Mouse (Mus musculus) G1E-ER4 (cell line): Measurements from ENCODE around the gene Zfp30. TPM values are rescaled to one million over a fixed set of nuclear protein-coding genes. Genes with fewer than 3 reads are reported as not detected.

ENCODE experiments used
- GATA1 ChIP-seq: IDR thresholded peaks from one replicate; pipeline ENCODE4 v1.8.0; 2012; ENCODE audit warnings: low read length, inconsistent platforms
- polyA plus RNA-seq: library from polyadenylated mRNA; stranded (reverse); fragments of >175 nt; gene quantifications from 2 replicates; pipeline ENCODE4 v1.2.3, GENCODE M21; 2012

The Zfp30 gene
- 2.4 and 2.8 TPM in 2 replicates for polyA plus RNA-seq

GRCm38 (mm10) chr7:29783871-29784551 is at the start of gene Zfp30:
Gene Zfp30, plus strand, starts transcription at chr7:29783998.
- TF ChIP-seq GATA1 = no peak

DNA sequence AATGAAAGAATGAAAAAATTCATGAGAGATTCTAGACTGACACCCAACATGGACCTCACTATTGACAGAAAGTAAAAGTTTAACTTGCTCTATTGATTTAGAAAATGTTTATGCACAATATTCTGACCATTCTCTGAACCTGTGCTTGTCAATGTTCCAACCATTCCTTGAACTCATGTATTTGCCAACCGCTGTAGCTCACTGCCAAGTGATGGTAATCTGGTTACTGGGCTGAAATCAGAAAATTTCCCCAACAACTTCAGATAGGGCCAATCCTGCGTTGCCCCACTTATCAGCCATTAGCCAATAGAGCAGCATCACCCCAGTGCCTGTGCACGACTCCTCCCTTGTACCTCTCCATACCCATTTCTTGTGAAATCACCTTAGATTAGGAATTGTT is 41.5 kb upstream of the Zfp30 start:
- TF ChIP-seq GATA1 = no peak

- TF ChIP-seq GATA1 = no peak
Measured at GRCm38 (mm10) chr7:29760476-29760875, 23.3 kb upstream of the Zfp30 start.

- no peak for TF ChIP-seq GATA1
Measured at GRCm38 (mm10) chr7:29764702-29765101, 19.1 kb upstream of the Zfp30 start.

DNA sequence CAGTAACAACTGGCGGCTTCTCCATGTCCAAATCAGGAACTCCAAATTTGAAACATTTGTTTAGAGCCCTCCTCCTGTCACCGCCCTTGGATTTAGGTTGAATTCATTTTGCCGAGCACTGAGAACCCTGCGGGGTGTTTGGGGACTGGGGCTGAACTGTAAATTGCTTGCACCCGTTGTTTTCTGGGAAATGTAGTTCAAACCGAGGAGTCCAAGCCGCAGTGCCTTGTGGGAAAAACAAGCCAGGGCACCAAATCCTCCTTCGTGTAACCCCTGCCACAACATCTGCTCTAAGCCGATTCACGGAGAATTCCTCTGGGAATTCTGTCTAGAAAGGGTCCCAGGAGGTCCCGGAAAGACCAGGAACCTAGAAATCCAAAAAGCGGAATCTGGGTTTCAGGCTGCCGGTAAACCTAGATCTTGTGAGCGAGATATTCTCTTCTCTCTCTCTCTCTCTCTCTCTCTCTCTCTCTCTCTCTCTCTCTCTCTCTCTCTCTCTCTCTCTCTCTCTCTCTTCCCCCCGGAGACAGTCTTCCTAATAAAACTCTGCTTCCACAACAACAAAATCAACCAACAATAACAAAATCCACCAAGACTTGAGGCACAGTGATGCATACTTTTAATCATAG is 16.6 kb upstream of the Zfp30 start:
- TF ChIP-seq GATA1 = no peak

- no peak for TF ChIP-seq GATA1
Measured at GRCm38 (mm10) chr7:29768090-29768900, 15.5 kb upstream of the Zfp30 start, which contains the start of gene Zfp84. Gene Zfp84, plus strand, starts transcription at chr7:29768552.

DNA sequence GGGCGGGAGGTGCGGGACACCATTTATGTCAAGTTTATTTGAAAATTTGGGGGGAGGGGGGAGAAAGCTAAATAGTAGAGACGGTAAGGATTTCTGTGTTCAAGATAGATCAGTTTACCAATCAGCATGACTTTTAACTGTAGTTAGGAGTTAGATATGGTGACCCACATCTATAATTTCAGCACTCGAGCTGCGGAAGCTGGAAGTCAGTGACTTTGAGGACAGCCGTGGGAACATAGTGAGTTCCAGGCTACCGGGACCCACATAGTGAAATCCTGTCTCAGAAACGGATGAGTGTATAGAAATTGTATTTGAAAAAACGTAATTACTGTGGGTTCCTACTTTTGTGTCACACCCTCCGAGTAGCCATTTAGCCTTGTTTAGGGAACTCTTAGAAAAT is 14.8 kb upstream of the Zfp30 start:
- no peak for TF ChIP-seq GATA1

GRCm38 (mm10) chr7:29773503-29773902 is 10.3 kb upstream of the Zfp30 start:
- no peak for TF ChIP-seq GATA1

- no peak for TF ChIP-seq GATA1
Measured at GRCm38 (mm10) chr7:29774371-29774770, 9.4 kb upstream of the Zfp30 start.

DNA sequence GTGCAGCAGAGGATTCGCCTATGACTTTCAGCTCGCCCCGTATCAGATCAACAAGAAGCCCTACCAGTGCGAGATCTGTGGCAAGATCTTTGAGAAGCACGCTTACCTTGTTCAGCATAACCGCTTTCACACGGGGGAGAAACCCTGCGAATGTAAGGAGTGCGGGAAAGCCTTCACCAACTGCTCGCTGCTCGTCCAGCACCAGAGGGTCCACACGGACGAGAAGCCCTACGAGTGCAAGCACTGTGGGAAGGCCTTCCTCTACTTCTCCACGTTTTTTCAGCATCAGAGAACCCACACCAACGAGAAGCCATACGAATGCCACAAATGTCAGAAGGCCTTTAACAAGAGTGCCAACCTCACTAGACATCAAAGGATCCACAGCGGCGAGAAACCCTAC is 7.2 kb upstream of the Zfp30 start:
- no peak for TF ChIP-seq GATA1

DNA sequence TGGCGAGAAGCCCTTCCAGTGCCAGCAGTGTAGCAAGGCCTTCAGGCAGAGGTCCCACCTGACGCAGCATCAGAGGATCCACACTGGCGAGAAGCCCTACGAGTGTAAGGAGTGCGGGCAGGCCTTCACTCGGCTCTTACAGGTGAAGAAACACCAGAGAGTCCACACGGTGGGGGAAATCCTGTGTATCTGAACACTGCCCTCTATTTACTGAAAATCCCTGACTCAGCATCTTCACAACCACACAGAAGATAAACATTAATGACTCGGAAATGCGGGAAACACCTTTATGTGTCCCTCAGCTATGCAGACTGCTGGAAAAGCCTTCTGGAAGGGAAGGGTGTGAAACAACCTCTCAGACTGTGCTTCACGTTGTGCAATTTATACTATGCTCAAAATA is 6.4 kb upstream of the Zfp30 start:
- no peak for TF ChIP-seq GATA1

DNA sequence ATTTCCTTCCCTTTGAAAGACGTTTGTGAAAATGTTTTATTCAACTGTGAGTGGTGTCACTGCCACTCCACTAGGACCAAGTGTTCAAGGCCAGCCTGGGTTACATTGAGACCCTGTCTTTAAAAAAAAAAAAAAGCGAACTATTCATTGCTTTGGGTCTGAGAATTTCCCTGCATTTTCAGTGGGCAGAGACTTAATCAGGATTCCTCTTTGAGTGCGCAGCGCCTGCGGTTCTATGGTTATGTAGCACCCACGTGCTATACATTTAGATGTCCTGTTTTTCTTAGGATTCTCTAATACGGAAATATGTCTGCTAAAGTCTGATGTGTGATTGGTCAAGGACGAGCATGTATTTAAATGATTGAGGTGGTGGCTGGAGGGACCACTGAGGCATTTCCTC is 1.2 kb downstream of the Zfp30 start:
- no peak for TF ChIP-seq GATA1

DNA sequence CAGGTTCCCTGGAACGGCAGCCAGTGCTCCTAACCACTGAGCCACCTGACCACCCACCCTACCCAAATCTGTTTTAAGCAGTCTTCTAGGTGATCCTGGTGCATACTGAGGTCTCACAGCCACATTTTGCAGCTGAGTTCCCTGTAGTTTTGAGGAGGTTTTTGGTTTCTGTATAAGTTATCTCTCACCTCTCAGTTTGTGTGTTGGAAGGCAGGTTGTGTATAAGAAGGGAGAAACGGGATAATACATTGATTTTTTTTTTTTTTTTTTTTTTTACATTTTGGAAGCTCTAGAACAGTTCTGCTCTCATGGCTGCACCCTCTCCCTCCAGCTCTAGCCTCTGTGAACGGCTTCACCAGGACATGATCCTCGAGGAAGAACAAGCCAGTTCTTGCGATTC is 2.1 kb downstream of the Zfp30 start:
- no peak for TF ChIP-seq GATA1

GRCm38 (mm10) chr7:29792906-29793305 is 9.1 kb downstream of the Zfp30 start:
- no peak for TF ChIP-seq GATA1

- no peak for TF ChIP-seq GATA1
Measured at GRCm38 (mm10) chr7:29807046-29807445, 23.2 kb downstream of the Zfp30 start.

DNA sequence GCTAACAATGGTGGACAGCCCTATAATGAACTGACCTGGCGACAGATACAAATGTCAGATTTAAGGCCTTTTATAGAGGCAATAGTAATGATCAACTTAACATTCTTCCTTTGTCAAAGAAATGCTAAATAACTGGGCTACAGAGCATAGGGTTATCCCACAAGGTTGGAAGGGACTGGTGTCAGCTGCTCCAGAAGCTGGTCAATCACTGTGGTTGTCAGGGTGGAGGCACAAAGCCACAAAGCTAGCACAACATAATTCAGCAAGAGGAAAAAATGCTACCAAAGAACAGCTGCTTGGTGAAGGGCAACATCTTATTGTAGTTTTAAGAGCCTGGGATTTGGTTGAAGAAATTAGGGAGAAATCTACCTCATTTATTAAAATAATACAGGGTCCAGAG is 28.4 kb downstream of the Zfp30 start:
- no peak for TF ChIP-seq GATA1
